Mouse (Mus musculus): ENCODE measurements around the gene Edn1. TPM values are rescaled to one million over a fixed set of nuclear protein-coding genes. Genes with fewer than 3 reads are reported as not detected.

Edn1 gene
- polyA plus RNA-seq, 1 experiment from 2014 or later, result 1.9 TPM

GRCm38 (mm10) chr13:42334981-42335380 is 33.7 kb downstream of the Edn1 start:
- 89% methylated on average over 3 of the region's 3 CpGs for WGBS
- H3K27me3 ChIP-seq, result no peaks in the 10 kb centered on the region
- no peak overlapping the region for H3K4me2 ChIP-seq
- H3K4me1 ChIP-seq (replicated peaks), result no peaks in the 10 kb centered on the region
- no peaks in the 10 kb centered on the region for H3K36me3 ChIP-seq
- no peak overlapping the region for H3K4me3 ChIP-seq
- H3K27ac ChIP-seq (replicated peaks), result no peak overlapping the region
- H3K9ac ChIP-seq, result no peak overlapping the region
- no peak for ATAC-seq (ENCODE audit: low FRiP score, low read depth)
- no peaks in the 10 kb centered on the region for H3K9me3 ChIP-seq

DNA sequence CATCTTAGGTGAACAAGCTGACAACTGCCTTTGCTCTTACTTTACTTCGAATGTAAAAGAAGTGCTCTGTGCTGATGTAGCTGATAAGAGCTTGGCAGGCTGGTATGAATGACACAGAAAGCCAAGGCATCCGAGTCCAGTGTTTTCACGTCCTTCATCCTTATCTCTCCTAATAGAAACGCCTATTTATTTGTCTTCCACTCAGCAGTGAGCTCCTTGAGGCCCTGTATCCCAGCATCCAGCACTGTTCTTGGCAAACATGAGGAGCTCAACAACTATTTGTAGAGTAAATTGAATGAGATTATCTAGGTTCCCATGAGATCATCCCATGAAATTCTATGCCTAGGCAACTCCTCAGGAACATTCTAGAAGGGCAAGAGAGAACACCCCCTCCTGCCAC is 35.1 kb downstream of the Edn1 start:
- Histone ChIP-seq H3K9ac (no peak overlapping the region), H3K4me2 (no peak overlapping the region), H3K27me3 (no peaks in the 10 kb centered on the region), H3K4me1 (replicated peaks) (no peaks in the 10 kb centered on the region), H3K36me3 (no peaks in the 10 kb centered on the region), H3K4me3 (no peak overlapping the region), H3K9me3 (no peaks in the 10 kb centered on the region), H3K27ac (replicated peaks) (no peak overlapping the region)
- no peak for ATAC-seq (ENCODE audit: low FRiP score, low read depth)
- WGBS, result 86% methylated on average over 4 of the region's 4 CpGs

DNA sequence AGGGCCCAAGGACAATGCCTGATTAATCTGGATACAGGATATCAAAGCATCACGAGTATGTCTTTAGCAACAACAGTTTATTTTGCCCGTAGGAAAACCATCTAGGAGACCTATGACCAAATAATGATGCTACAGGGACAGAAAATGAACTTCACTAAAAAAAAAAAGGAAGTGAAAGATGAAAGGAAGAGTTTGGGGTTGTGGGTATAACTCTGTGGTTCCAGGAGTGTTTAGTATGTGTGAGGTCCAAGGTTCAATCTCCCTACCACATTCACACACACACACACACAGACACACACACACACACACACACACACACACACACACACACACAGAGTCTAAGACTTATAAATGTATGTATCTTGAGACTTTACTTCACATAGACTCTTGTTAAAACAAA is 35.8 kb downstream of the Edn1 start:
- H3K36me3 ChIP-seq, result no peaks in the 10 kb centered on the region
- no peak overlapping the region for H3K4me3 ChIP-seq
- H3K4me2 ChIP-seq, result no peak overlapping the region
- H3K9me3 ChIP-seq, result no peaks in the 10 kb centered on the region
- no peaks in the 10 kb centered on the region for H3K4me1 ChIP-seq (replicated peaks)
- no peak overlapping the region for H3K9ac ChIP-seq
- H3K27ac ChIP-seq (replicated peaks), result no peak overlapping the region
- no peak for ATAC-seq (ENCODE audit: low FRiP score, low read depth)
- H3K27me3 ChIP-seq, result no peaks in the 10 kb centered on the region
- 85% methylated on average over 2 of the region's 2 CpGs for WGBS

DNA sequence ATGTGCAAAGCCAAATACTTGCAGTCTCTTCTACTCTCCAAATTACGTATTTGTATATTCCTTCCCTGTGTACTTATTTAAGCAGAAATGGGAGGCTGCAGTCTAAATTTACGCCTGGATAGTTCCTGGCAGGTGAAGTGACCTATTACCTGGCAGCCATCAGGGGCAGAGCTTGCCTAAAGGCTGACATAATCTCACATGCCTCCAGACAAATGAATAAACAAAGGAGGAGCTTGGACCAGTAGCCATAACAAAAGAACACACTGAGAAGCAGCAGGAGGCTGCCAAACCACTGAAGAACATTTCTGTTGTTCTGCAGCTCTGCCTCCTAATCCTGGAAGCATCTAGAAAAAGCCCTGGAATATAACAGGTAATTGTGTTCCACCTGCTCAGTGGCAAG is 38.2 kb downstream of the Edn1 start:
- Histone ChIP-seq H3K9ac (no peak overlapping the region), H3K27me3 (no peaks in the 10 kb centered on the region), H3K4me1 (replicated peaks) (no peaks in the 10 kb centered on the region), H3K4me3 (no peak overlapping the region), H3K36me3 (no peaks in the 10 kb centered on the region), H3K27ac (replicated peaks) (no peak overlapping the region), H3K9me3 (no peaks in the 10 kb centered on the region), H3K4me2 (no peak overlapping the region)
- ATAC-seq (ENCODE audit: low FRiP score, low read depth), result no peak
- 79% methylated on average over 2 of the region's 2 CpGs for WGBS

DNA sequence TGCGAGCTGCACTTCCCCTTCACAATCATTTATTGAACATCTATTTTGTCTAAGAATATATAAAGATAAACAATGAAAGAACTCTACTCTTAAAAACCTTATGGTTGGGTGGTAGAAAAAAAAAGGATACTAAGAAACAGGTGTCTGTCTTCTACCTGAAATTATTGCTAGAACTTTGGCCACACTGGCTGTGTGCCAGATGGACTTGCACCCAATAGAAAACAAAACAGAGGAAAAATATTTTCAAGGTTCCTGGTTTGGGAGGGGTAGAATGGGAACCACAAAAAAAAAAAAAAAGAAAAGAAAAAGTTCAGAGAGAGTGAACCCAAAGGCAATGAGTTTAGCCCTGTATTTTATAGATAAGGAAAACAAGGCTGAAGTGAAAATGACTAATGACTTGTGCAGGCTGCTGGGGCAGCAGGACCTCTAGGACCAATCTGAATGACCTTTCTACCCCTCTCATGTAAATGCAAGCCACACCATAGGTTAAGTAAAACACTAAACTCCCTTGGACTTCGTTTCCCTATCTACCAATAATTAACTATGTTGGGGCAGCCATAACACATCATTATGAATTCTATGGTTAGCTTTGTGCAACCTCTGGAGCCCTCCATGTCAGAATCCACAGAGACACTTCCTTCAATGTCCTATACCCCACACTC is 40.7 kb downstream of the Edn1 start:
- 73% methylated on average over 2 of the region's 2 CpGs for WGBS
- Histone ChIP-seq H3K4me1 (replicated peaks) (no peaks in the 10 kb centered on the region), H3K4me2 (no peak overlapping the region), H3K9me3 (no peaks in the 10 kb centered on the region), H3K4me3 (no peak overlapping the region), H3K9ac (no peak overlapping the region), H3K27ac (replicated peaks) (no peak overlapping the region), H3K36me3 (no peaks in the 10 kb centered on the region), H3K27me3 (no peaks in the 10 kb centered on the region)
- ATAC-seq (ENCODE audit: low FRiP score, low read depth), result no peak

DNA sequence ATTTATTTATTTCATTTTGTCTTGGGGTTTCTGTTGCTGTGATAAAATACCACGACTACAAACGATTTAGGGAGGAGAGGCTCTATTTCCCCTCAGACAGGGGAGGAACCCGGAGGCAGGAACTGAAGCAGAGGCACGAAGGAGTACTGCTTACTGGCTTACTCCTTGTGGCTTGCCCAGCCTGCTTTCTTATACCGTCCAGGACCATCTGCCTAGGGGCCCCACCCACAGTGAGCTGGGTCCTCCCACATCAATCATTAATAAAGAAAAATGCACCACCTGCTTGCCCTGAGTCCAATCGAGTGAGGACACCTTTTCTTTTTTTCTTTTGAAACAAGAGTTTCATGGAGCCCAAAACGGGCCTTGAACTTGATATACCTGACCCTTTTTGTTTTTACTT is 44.2 kb downstream of the Edn1 start:
- no peak overlapping the region for H3K4me2 ChIP-seq
- WGBS, result 89% methylated on average over 7 of the region's 7 CpGs
- no peak for ATAC-seq (ENCODE audit: low FRiP score, low read depth)

GRCm38 (mm10) chr13:42346414-42346813 is 45.1 kb downstream of the Edn1 start:
- H3K4me3 ChIP-seq, result no peak overlapping the region
- ATAC-seq (ENCODE audit: low FRiP score, low read depth), result no peak
- 31% methylated on average over 7 of the region's 7 CpGs for WGBS

More for the DNA sequence above, 44.2 kb downstream of the Edn1 start:
- Histone ChIP-seq H3K36me3 (no peaks in the 10 kb centered on the region), H3K9ac (no peak overlapping the region), H3K4me1 (replicated peaks) (no peaks in the 10 kb centered on the region), H3K27ac (replicated peaks) (no peak overlapping the region), H3K27me3 (no peaks in the 10 kb centered on the region), H3K9me3 (no peaks in the 10 kb centered on the region), H3K4me3 (no peak overlapping the region)

GRCm38 (mm10) chr13:42351675-42352074 is 50.4 kb downstream of the Edn1 start:
- no peak overlapping the region for H3K27ac ChIP-seq (replicated peaks)
- H3K9ac ChIP-seq, result no peak overlapping the region
- H3K27me3 ChIP-seq, result no peaks in the 10 kb centered on the region
- no peaks in the 10 kb centered on the region for H3K9me3 ChIP-seq
- no peak for ATAC-seq (ENCODE audit: low FRiP score, low read depth)
- no peak overlapping the region for H3K4me2 ChIP-seq
- H3K4me1 ChIP-seq (replicated peaks), result no peaks in the 10 kb centered on the region
- H3K36me3 ChIP-seq, result no peaks in the 10 kb centered on the region
- 88% methylated on average over 7 of the region's 7 CpGs for WGBS
- no peak overlapping the region for H3K4me3 ChIP-seq

More at GRCm38 (mm10) chr13:42346414-42346813, 45.1 kb downstream of the Edn1 start:
- H3K9me3 ChIP-seq, result no peaks in the 10 kb centered on the region
- H3K27ac ChIP-seq (replicated peaks), result no peak overlapping the region
- H3K4me1 ChIP-seq (replicated peaks), result no peaks in the 10 kb centered on the region
- H3K36me3 ChIP-seq, result no peaks in the 10 kb centered on the region
- no peak overlapping the region for H3K4me2 ChIP-seq
- no peak overlapping the region for H3K9ac ChIP-seq
- H3K27me3 ChIP-seq, result no peaks in the 10 kb centered on the region

Other genes starting within 250 kb of the Edn1 start
- gene Hivep1, start 249.5 kb upstream of the Edn1 start, polyA plus RNA-seq (2015; fragmentation: Nextera tagmentation; extraction: Ambion mirVana), result 16.6 and 18.9 TPM in 2 replicates

Measured in hindbrain, embryonic 15.5 days (tissue).